Mouse (Mus musculus): ENCODE measurements around the gene A730061H03Rik. TPM values are rescaled to one million over a fixed set of nuclear protein-coding genes. Genes with fewer than 3 reads are reported as not detected.

The A730061H03Rik gene
- total RNA-seq, 2 experiments from 2014 or later: 1.9 TPM; not detected in 1

DNA sequence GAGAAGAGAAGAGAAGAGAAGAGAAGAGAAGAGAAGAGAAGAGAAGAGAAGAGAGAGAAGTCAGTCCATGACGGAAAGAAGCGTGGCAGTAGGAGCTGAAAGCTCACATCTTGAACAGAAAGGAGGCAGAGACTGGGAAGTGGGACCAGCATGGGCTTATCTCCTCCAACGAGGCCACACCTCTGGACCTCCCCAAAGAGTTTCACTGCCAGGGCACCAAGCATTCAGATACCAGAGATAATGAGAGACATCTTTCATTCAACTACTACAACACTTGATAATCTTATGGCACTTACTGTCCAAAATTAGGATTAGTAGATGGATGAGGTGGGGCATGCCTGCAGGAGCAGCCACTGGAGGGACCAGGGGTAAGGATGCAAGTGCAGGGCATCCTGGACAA lies 4.4 kb downstream of the A730061H03Rik start:
- no peak for ATAC-seq (replicated peaks; ENCODE audit: poor library complexity, severe bottlenecking)

GRCm38 (mm10) chr14:55554635-55555034 lies 5.6 kb downstream of the A730061H03Rik start:
- ATAC-seq (replicated peaks; ENCODE audit: poor library complexity, severe bottlenecking): no peak

GRCm38 (mm10) chr14:55551794-55552193 lies 8.4 kb downstream of the A730061H03Rik start:
- ATAC-seq (replicated peaks; ENCODE audit: poor library complexity, severe bottlenecking): no peak

GRCm38 (mm10) chr14:55551347-55551746 lies 8.9 kb downstream of the A730061H03Rik start:
- no peak for ATAC-seq (replicated peaks; ENCODE audit: poor library complexity, severe bottlenecking)

GRCm38 (mm10) chr14:55550191-55550590 lies 10.0 kb downstream of the A730061H03Rik start:
- ATAC-seq (replicated peaks; ENCODE audit: poor library complexity, severe bottlenecking): no peak

- no peak for ATAC-seq (replicated peaks; ENCODE audit: poor library complexity, severe bottlenecking)
Observed at GRCm38 (mm10) chr14:55544334-55544733, 15.9 kb downstream of the A730061H03Rik start.

DNA sequence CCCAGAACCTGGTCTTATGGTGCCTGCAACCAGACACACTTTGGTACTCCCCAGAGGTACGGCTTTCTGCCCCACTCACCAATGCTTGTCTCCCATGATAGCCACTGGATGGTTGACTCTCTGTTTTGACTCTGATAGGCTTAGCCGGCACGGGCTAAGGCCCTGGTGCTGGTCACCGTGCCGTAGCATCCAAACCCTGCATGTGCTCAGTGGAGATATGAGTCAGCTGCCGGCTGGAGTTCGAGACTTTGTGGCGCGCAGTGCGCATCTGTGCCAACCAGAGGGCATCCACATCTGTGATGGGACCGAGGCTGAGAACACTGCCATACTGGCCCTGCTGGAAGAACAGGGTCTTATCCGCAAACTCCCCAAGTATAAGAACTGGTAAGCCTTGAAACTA lies 17.9 kb downstream of the A730061H03Rik start:
- no peak for ATAC-seq (replicated peaks; ENCODE audit: poor library complexity, severe bottlenecking)

GRCm38 (mm10) chr14:55540787-55541321 lies 19.4 kb downstream of the A730061H03Rik start:
- peak; percentile 36 for ATAC-seq (replicated peaks; ENCODE audit: poor library complexity, severe bottlenecking)

DNA sequence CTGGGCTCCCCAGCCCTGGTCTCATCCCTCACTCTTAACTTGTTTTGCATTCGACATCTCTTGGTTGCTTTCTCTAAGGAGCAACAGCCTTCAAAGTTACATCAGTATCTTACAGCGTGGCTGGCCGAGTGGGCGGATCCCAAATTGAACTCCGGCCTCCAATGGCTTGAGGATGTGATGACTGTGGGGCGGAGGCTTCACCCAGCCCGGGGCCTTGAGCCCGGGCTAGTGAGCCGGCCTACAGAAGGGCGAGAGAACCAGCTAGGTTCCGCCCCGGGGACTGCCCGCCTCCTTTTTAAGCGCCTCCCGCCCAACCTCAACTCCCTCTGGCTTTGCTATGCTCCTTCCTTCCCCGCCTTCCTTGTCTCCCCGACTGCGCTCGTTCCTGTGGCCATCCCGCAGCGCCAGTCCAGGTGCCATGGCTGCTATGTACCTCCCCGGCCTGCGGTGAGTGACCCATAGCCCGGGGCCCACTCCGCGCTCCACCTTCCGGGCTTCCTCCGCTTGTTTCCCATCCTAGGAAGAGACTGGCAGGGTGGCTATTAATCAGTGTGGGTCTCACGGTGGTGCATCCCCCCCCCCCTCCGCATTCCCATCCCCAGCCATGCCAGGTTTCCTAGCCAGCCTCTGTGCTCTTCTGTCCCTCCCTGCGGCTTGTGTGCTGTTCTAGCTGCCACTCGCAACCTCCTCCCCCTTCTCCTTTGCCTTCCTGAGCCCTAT lies 20.0 kb downstream of the A730061H03Rik start, which contains the start of gene Pck2:
TSS of gene Pck2 (plus strand) at position 200 of the 720 bp plus-strand sequence.
- peak; percentile 98 for ATAC-seq (replicated peaks; ENCODE audit: poor library complexity, severe bottlenecking)

- no peak for ATAC-seq (replicated peaks; ENCODE audit: poor library complexity, severe bottlenecking)
Observed at GRCm38 (mm10) chr14:55536116-55536745, 24.0 kb downstream of the A730061H03Rik start.

DNA sequence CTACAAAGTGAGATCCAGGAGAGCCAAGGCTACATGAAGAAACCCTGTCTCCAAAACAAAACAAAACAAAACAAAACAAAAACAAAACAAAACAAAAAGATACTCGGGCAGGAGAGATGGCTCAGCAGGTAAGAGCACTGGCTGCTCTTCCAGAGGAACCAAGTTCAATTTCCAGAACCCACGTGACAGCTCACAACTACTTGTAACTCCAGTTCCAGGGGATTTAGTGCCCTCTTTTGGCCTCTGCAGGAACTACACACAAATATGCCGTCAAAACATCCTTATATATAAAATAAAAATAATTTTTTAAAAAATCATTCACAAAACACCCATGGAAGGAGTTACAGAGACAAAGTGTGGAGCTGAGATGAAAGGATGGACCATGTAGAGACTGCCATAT lies 32.3 kb downstream of the A730061H03Rik start:
- peak; percentile 70 for ATAC-seq (replicated peaks; ENCODE audit: poor library complexity, severe bottlenecking)

DNA sequence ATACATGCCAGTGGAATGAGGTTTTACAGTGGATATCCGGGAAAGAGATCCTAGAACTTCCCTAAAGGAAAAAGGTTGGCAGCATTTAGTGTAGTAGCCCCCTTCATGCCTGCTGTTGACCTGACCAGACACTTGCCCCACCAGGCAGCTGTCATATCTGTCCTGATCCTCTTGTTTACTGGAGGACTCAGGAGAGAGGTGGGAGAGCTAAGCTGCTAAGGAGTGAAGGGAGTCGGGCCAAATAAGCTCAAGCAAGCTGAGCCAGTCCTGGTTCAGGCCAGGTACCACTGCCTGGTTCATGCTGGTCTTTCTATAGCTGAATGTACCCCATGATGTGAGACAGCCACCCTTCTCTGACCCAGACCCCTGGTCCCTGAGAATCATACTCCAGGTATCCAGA lies 33.5 kb downstream of the A730061H03Rik start:
- no peak for ATAC-seq (replicated peaks; ENCODE audit: poor library complexity, severe bottlenecking)

GRCm38 (mm10) chr14:55524785-55525184 lies 35.4 kb downstream of the A730061H03Rik start, which contains the start of gene Nrl:
Gene Nrl, minus strand, starts transcription at chr14:55524981.
- ATAC-seq (replicated peaks; ENCODE audit: poor library complexity, severe bottlenecking): no peak

DNA sequence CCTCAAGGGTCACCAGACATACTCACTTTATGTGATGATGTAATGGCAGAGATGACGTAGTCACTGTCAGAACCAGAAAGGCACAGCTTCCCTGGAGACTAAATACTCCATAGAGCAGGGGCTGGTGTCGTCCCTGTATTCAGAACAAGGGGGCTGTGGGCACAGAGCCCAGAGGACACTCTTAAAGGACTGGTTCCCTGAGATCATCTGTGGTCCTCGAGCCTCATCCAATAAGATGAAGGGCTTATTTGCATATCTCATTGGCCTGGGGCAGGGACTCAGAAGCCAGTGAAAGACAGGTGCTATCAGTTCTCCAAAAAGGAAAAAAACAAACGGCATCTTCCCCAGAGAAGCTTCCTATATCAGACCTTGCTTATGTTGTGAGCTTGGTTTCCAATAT lies 36.1 kb downstream of the A730061H03Rik start:
- no peak for ATAC-seq (replicated peaks; ENCODE audit: poor library complexity, severe bottlenecking)

- peak; percentile 43 for ATAC-seq (replicated peaks; ENCODE audit: poor library complexity, severe bottlenecking)
Observed at GRCm38 (mm10) chr14:55520451-55521361, 39.5 kb downstream of the A730061H03Rik start.

DNA sequence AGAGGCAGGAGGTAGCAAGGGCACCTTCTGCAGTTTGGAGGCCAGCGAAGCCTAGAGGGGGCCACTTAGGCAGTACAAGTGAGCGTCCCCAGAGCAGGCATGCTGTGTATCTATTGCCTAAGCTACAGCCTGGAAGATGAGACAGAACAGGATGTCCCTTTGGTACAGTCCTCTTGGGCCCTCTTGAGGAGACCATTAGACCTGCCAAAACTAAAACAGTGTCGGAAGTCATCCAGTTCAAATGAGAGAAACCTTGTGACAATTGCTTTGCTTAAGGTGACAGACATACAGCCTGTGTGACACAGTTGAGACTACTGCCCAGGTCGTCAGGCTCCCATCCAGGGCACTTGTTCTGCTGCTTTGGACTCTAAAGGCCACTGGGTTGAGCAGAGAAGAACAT lies 40.6 kb downstream of the A730061H03Rik start:
- no peak for ATAC-seq (replicated peaks; ENCODE audit: poor library complexity, severe bottlenecking)

- no peak for ATAC-seq (replicated peaks; ENCODE audit: poor library complexity, severe bottlenecking)
Observed at GRCm38 (mm10) chr14:55518897-55519296, 41.3 kb downstream of the A730061H03Rik start.

GRCm38 (mm10) chr14:55515846-55516245 lies 44.4 kb downstream of the A730061H03Rik start:
- no peak for ATAC-seq (replicated peaks; ENCODE audit: poor library complexity, severe bottlenecking)

DNA sequence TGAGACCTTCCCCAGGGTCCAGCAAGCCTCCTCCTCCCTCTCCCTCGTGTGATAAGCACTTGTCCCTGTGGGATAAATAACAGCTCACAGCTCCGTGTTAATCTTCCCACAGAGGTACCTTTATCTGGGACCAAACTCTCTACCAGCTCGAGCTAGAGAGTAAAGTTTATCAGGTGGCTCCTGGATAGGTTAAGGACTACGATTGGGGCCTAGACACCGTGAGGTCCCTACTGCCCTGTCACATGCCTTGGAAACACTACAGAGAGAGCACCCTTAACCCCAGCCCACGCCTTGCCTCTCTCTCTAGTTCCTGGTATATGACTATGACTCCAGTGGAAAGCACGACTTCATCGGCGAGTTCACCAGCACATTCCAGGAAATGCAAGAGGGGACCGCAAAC lies 46.3 kb downstream of the A730061H03Rik start:
- ATAC-seq (replicated peaks; ENCODE audit: poor library complexity, severe bottlenecking): no peak

DNA sequence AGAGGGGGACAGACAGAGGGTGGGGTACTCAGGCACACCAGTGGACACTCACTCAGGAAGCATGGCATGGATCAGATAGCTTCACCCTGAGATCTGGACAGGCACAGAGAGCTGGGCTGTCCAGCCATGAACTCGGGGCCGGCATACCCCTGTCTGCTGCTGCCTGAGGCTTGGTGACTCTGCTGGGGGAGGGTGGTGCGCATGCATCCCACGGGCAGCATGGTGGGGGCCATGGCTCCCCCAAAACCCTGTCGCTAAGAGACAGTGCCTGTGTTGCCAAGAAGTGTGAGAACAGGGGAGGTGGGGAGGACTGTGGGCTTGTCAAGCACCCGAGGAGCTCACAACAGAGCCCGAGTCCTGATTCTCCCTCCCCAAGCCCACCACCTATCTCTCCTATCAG lies 49.2 kb downstream of the A730061H03Rik start:
- no peak for ATAC-seq (replicated peaks; ENCODE audit: poor library complexity, severe bottlenecking)

All from granulocyte monocyte progenitor cell, adult 5-6 weeks (primary cell).